Mouse (Mus musculus): ENCODE measurements at regions not wholly inside any gene's neighbourhood (a gene's known extent, or its start where the extent isn't known, plus 50 kb on each side); places are given as distances from the start of the nearest gene placed in this dataset.

GRCm38 (mm10) chr9:85455382-85455781 lies 128.2 kb upstream of the Tent5a start:
- in situ Hi-C loops (cut with MboI, MseI): no loop called here

DNA sequence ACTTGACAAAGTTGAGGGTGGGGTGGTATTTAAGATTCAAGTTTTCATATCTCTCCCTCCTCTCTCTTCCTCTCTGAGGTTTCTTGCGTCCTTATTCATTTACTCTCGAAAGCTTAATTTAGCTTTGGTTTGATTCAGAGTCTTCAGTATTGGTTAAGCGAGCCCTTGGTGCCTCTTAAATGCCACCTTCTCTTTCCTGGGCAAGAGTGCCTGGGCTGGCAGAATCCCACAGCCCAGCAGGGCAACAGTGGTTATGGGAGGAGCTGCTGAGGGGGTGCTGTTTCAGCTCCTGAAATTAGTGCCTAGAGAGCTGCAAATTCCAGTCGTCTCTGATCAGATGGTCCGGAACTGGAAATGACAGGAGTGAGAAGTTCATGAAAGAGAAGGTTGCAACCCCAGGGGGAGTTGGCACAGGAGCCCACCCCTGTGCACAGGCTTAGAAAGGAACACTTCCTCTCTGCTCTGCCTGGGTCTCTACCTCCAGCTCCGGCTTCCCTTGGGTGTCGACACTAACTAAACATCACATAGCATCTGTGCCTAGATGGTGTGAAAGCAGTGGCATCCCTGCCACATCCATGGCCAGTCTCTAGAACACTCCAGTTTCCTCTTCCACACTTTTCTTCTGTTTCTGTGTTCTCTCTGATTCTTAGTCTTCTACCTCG lies 125.2 kb upstream of the Tent5a start:
- in situ Hi-C loops (cut with MboI, MseI): no loop called here

DNA sequence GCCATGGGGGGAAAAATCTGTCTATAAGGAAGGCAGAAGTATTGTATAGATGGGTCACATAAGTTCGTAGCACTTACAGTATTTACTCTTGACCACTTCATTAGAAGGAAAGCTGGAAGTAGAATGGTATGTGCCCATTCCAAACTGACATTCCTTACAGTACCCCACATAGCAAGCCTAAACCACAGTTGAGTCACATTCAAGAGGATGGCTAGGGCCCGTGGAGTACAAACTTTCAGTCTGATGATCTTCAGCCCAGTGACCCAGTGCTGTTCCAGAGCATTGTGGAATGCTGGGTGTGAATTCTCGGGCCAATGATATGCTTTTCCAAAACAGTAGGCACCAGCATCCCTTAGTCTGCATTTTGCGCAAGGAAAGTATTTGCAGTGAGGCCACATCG lies 124.2 kb upstream of the Tent5a start:
- in situ Hi-C loops (cut with MboI, MseI): no loop called here

- in situ Hi-C loops (cut with MboI, MseI): no loop called here
Observed at GRCm38 (mm10) chr9:85450877-85451276, 123.7 kb upstream of the Tent5a start.

- in situ Hi-C loops (cut with MboI, MseI): no loop called here
Observed at GRCm38 (mm10) chr9:85449493-85449892, 122.3 kb upstream of the Tent5a start.

GRCm38 (mm10) chr9:85442761-85443505 lies 115.8 kb upstream of the Tent5a start:
- in situ Hi-C loops (cut with MboI, MseI): no loop called here

- in situ Hi-C loops (cut with MboI, MseI): no loop called here
Observed at GRCm38 (mm10) chr9:85439664-85440063, 112.5 kb upstream of the Tent5a start.

- in situ Hi-C loops (cut with MboI, MseI): no loop called here
Observed at GRCm38 (mm10) chr9:85432220-85432619, 105.1 kb upstream of the Tent5a start.

DNA sequence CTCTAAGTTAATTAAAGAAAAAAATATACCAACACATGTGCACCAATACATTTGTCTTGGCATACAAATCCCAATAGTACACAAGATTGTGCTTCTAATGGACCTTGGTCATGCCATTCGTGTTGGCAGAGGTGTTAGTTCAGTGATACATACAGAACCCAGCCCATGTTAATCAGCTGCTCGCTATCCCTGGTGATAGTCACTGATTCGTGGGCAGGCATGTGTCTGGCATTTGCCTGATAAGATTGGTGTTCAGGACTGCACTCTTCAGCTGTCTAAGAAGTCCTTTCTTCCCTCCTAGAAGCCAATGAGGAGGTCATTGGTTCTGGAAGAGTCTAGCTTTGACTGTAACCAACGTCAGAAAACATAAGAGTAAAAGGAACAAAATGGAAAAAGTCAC lies 99.7 kb upstream of the Tent5a start:
- in situ Hi-C loops (cut with MboI, MseI): no loop called here

DNA sequence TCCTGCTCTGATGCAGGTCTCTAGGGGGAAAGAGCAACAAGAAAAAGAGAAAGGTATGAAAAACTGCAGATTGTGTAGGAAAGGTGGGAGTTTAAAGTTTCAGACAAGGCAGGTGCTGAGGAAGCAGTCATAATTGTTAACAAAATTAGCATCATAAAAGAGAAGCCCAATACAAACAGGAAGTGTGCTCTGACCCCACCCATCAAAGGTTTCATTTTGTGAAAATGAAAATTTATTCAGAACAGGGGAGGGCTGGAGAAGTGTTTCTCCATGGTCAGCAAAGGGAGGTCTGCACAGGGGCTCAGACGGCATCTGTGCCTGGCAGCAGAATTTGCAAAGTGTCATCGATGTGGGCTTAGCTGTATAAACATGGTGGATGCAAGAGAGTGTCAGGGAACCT lies 96.8 kb upstream of the Tent5a start:
- in situ Hi-C loops (cut with MboI, MseI): no loop called here

GRCm38 (mm10) chr9:85414391-85414790 lies 87.2 kb upstream of the Tent5a start:
- in situ Hi-C loops (cut with MboI, MseI): no loop called here

GRCm38 (mm10) chr9:85413813-85414212 lies 86.7 kb upstream of the Tent5a start:
- in situ Hi-C loops (cut with MboI, MseI): no loop called here

- in situ Hi-C loops (cut with MboI, MseI): no loop called here
Observed at GRCm38 (mm10) chr9:85410643-85411296, 83.6 kb upstream of the Tent5a start.

DNA sequence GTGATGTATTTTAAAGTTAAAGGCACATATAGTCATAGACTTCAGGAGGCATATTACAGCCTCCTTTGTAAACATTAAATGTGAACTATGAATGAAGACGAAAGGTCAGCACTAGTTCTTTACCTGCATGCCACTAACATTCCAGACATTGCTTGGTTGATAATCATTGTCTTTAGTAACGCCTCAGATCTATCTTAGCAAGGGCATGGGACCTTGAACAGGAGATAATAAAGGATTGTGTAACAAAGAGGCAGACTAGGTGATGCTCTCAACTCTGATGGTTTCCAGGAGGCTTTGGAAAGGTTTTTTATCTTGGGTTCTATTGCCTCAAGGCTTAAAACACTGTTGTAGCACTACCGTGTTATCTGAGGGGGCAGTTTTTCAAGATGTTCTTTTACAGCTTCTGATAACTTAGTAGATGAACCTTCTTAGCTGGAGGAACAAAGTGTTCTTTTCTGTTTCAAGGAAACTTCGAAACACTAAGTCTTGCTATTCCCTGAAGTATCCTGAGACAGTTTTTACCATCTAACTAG lies 82.9 kb upstream of the Tent5a start:
- in situ Hi-C loops (cut with MboI, MseI): no loop called here

GRCm38 (mm10) chr9:85408461-85408860 lies 81.3 kb upstream of the Tent5a start:
- in situ Hi-C loops (cut with MboI, MseI): no loop called here

DNA sequence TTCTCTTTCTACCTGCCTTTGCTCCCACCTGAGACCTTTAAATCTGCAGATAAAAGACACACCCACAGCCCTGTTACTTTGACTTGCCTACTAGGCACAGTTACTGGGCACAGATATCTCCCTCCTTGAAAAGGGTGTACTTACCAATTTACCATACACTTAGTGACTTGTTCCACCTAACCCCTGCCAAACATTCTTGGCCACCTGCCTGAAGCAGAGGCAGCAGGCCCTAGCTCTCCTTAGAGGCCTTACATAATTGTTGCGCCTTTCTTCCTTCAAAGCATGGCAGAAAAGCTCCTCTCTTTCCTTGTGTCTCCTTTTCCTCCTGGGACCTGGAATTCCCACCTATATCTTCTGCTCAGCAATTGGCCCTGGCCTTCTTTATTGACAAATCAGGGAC lies 80.4 kb upstream of the Tent5a start:
- in situ Hi-C loops (cut with MboI, MseI): no loop called here

GRCm38 (mm10) chr9:85401736-85402135 lies 74.6 kb upstream of the Tent5a start:
- in situ Hi-C loops (cut with MboI, MseI): no loop called here

GRCm38 (mm10) chr9:85400600-85401313 lies 73.6 kb upstream of the Tent5a start:
- in situ Hi-C loops (cut with MboI, MseI): no loop called here

- in situ Hi-C loops (cut with MboI, MseI): no loop called here
Observed at GRCm38 (mm10) chr9:85394975-85395374, 67.8 kb upstream of the Tent5a start.

GRCm38 (mm10) chr9:85391283-85391682 lies 64.1 kb upstream of the Tent5a start:
- in situ Hi-C loops (cut with MboI, MseI): no loop called here

- in situ Hi-C loops (cut with MboI, MseI): no loop called here
Observed at GRCm38 (mm10) chr9:85388775-85389393, 61.7 kb upstream of the Tent5a start.

All from T-helper 17 cell (primary cell).